Mouse (Mus musculus): ENCODE results near the gene Ermp1. TPM values are rescaled to one million over a fixed set of nuclear protein-coding genes. Genes with fewer than 3 reads are reported as not detected.

The Ermp1 gene
- polyA plus RNA-seq (2015; fragmentation: Nextera tagmentation; extraction: Ambion mirVana) = 9.4 and 10.0 TPM in 2 replicates

- peak within 1 kb of the TSS; percentile 74 for H3K4me2 ChIP-seq (ENCODE audit: low read depth, low read length)
These were observed at the start of gene Ermp1 for GRCm38 (mm10) chr19:29647651-29648549. Gene Ermp1 (minus strand): TSS chr19:29648415.

GRCm38 (mm10) chr19:29697245-29697874 lies 49.1 kb upstream of the Ermp1 start, which contains the start of gene Mlana:
Gene Mlana (plus strand): TSS chr19:29697824.
- H3K4me1 ChIP-seq (ENCODE audit: control insufficient read depth, low read depth, low read length) = no peaks in the 10 kb centered on the region
- H3K9ac ChIP-seq (ENCODE audit: low read depth, low read length) = no peak within 1 kb of the TSS
- H3K9me3 ChIP-seq (replicated peaks; ENCODE audit: control insufficient read depth, low read length) = no peaks in the 10 kb centered on the region
- H3K27ac ChIP-seq (ENCODE audit: low read length) = no peak within 1 kb of the TSS
- H3K36me3 ChIP-seq (ENCODE audit: control insufficient read depth, insufficient read depth) = no peaks in the 10 kb centered on the region
- H3K4me2 ChIP-seq (ENCODE audit: low read depth, low read length) = no peak within 1 kb of the TSS
- no peak for ATAC-seq (ENCODE audit: low read depth)
- H3K4me3 ChIP-seq (ENCODE audit: low read depth, low read length) = no peak within 1 kb of the TSS
- 51% methylated on average over 3 of the region's 3 CpGs for WGBS (ENCODE audit: insufficient replicate concordance)
- H3K27me3 ChIP-seq (ENCODE audit: control insufficient read depth, insufficient read depth, low read depth, low read length) = no peaks in the 10 kb centered on the region

More at GRCm38 (mm10) chr19:29647651-29648549, at the start of gene Ermp1:
- Histone ChIP-seq H3K9ac (ENCODE audit: low read depth, low read length) (peak within 1 kb of the TSS; percentile 97), H3K4me1 (ENCODE audit: control insufficient read depth, low read depth, low read length) (peaks cover 29% of the 10 kb centered on the region), H3K9me3 (replicated peaks; ENCODE audit: control insufficient read depth, low read length) (no peaks in the 10 kb centered on the region; the same call in 1 of the 2 replicates), H3K4me3 (ENCODE audit: low read depth, low read length) (peak within 1 kb of the TSS; percentile 96), H3K27ac (ENCODE audit: low read length) (peak within 1 kb of the TSS; percentile 89), H3K36me3 (ENCODE audit: control insufficient read depth, insufficient read depth) (peaks cover 10% of the 10 kb centered on the region), H3K27me3 (ENCODE audit: control insufficient read depth, insufficient read depth, low read depth, low read length) (no peaks in the 10 kb centered on the region)
- WGBS (ENCODE audit: insufficient replicate concordance) = under 1% methylated on average over 90 of the region's 90 CpGs
- peak; percentile 85 for ATAC-seq (ENCODE audit: low read depth)

- H3K4me1 ChIP-seq (ENCODE audit: control insufficient read depth, low read depth, low read length) = no peaks in the 10 kb centered on the region
These were observed 48.6 kb upstream of the Ermp1 start for GRCm38 (mm10) chr19:29696840-29697239.

GRCm38 (mm10) chr19:29696309-29696708 lies 48.1 kb upstream of the Ermp1 start:
- WGBS (ENCODE audit: insufficient replicate concordance) = 75% methylated on average over 4 of the region's 4 CpGs
- no peak overlapping the region for H3K27ac ChIP-seq (ENCODE audit: low read length)
- no peaks in the 10 kb centered on the region for H3K36me3 ChIP-seq (ENCODE audit: control insufficient read depth, insufficient read depth)
- H3K4me3 ChIP-seq (ENCODE audit: low read depth, low read length) = no peak overlapping the region
- H3K27me3 ChIP-seq (ENCODE audit: control insufficient read depth, insufficient read depth, low read depth, low read length) = no peaks in the 10 kb centered on the region
- H3K9ac ChIP-seq (ENCODE audit: low read depth, low read length) = no peak overlapping the region
- no peaks in the 10 kb centered on the region for H3K9me3 ChIP-seq (replicated peaks; ENCODE audit: control insufficient read depth, low read length)
- H3K4me2 ChIP-seq (ENCODE audit: low read depth, low read length) = no peak overlapping the region
- ATAC-seq (ENCODE audit: low read depth) = no peak
- H3K4me1 ChIP-seq (ENCODE audit: control insufficient read depth, low read depth, low read length) = no peaks in the 10 kb centered on the region

More at GRCm38 (mm10) chr19:29696840-29697239, 48.6 kb upstream of the Ermp1 start:
- no peak overlapping the region for H3K27ac ChIP-seq (ENCODE audit: low read length)
- no peaks in the 10 kb centered on the region for H3K27me3 ChIP-seq (ENCODE audit: control insufficient read depth, insufficient read depth, low read depth, low read length)
- no peak overlapping the region for H3K4me2 ChIP-seq (ENCODE audit: low read depth, low read length)
- H3K9me3 ChIP-seq (replicated peaks; ENCODE audit: control insufficient read depth, low read length) = no peaks in the 10 kb centered on the region
- H3K9ac ChIP-seq (ENCODE audit: low read depth, low read length) = no peak overlapping the region
- no peak for ATAC-seq (ENCODE audit: low read depth)
- H3K4me3 ChIP-seq (ENCODE audit: low read depth, low read length) = no peak overlapping the region
- no peaks in the 10 kb centered on the region for H3K36me3 ChIP-seq (ENCODE audit: control insufficient read depth, insufficient read depth)

- H3K36me3 ChIP-seq (ENCODE audit: control insufficient read depth, insufficient read depth) = no peaks in the 10 kb centered on the region
- H3K9me3 ChIP-seq (replicated peaks; ENCODE audit: control insufficient read depth, low read length) = no peaks in the 10 kb centered on the region
- no peaks in the 10 kb centered on the region for H3K27me3 ChIP-seq (ENCODE audit: control insufficient read depth, insufficient read depth, low read depth, low read length)
- no peaks in the 10 kb centered on the region for H3K4me1 ChIP-seq (ENCODE audit: control insufficient read depth, low read depth, low read length)
- H3K9ac ChIP-seq (ENCODE audit: low read depth, low read length) = no peak overlapping the region
- 79% methylated on average over 10 of the region's 10 CpGs for WGBS (ENCODE audit: insufficient replicate concordance)
- no peak overlapping the region for H3K4me3 ChIP-seq (ENCODE audit: low read depth, low read length)
- no peak overlapping the region for H3K4me2 ChIP-seq (ENCODE audit: low read depth, low read length)
- no peak for ATAC-seq (ENCODE audit: low read depth)
- no peak overlapping the region for H3K27ac ChIP-seq (ENCODE audit: low read length)
These were observed 46.9 kb upstream of the Ermp1 start for GRCm38 (mm10) chr19:29695071-29695470.

GRCm38 (mm10) chr19:29683844-29684540 lies 35.8 kb upstream of the Ermp1 start:
- no peaks in the 10 kb centered on the region for H3K9me3 ChIP-seq (replicated peaks; ENCODE audit: control insufficient read depth, low read length)
- no peak for ATAC-seq (ENCODE audit: low read depth)
- H3K4me2 ChIP-seq (ENCODE audit: low read depth, low read length) = no peak overlapping the region
- no peak overlapping the region for H3K27ac ChIP-seq (ENCODE audit: low read length)
- no peak overlapping the region for H3K9ac ChIP-seq (ENCODE audit: low read depth, low read length)
- no peaks in the 10 kb centered on the region for H3K27me3 ChIP-seq (ENCODE audit: control insufficient read depth, insufficient read depth, low read depth, low read length)
- no peaks in the 10 kb centered on the region for H3K4me1 ChIP-seq (ENCODE audit: control insufficient read depth, low read depth, low read length)
- no peaks in the 10 kb centered on the region for H3K36me3 ChIP-seq (ENCODE audit: control insufficient read depth, insufficient read depth)
- WGBS (ENCODE audit: insufficient replicate concordance) = 46% methylated on average over 16 of the region's 16 CpGs
- H3K4me3 ChIP-seq (ENCODE audit: low read depth, low read length) = no peak overlapping the region

GRCm38 (mm10) chr19:29680182-29681152 lies 32.3 kb upstream of the Ermp1 start:
- Histone ChIP-seq H3K9ac (ENCODE audit: low read depth, low read length) (no peak overlapping the region), H3K4me3 (ENCODE audit: low read depth, low read length) (no peak overlapping the region), H3K27me3 (ENCODE audit: control insufficient read depth, insufficient read depth, low read depth, low read length) (no peaks in the 10 kb centered on the region), H3K27ac (ENCODE audit: low read length) (no peak overlapping the region), H3K4me1 (ENCODE audit: control insufficient read depth, low read depth, low read length) (no peaks in the 10 kb centered on the region; the same call in 1 of the 2 replicates), H3K9me3 (replicated peaks; ENCODE audit: control insufficient read depth, low read length) (no peaks in the 10 kb centered on the region), H3K4me2 (ENCODE audit: low read depth, low read length) (no peak overlapping the region), H3K36me3 (ENCODE audit: control insufficient read depth, insufficient read depth) (no peaks in the 10 kb centered on the region)
- WGBS (ENCODE audit: insufficient replicate concordance) = 55% methylated on average over 13 of the region's 13 CpGs
- ATAC-seq (ENCODE audit: low read depth) = no peak

GRCm38 (mm10) chr19:29678181-29678778 lies 30.1 kb upstream of the Ermp1 start:
- H3K27ac ChIP-seq (ENCODE audit: low read length) = no peak overlapping the region
- no peaks in the 10 kb centered on the region for H3K9me3 ChIP-seq (replicated peaks; ENCODE audit: control insufficient read depth, low read length)
- ATAC-seq (ENCODE audit: low read depth) = no peak
- no peak overlapping the region for H3K9ac ChIP-seq (ENCODE audit: low read depth, low read length)
- H3K4me2 ChIP-seq (ENCODE audit: low read depth, low read length) = no peak overlapping the region
- no peaks in the 10 kb centered on the region for H3K27me3 ChIP-seq (ENCODE audit: control insufficient read depth, insufficient read depth, low read depth, low read length)
- WGBS (ENCODE audit: insufficient replicate concordance) = 67% methylated on average over 6 of the region's 6 CpGs
- H3K36me3 ChIP-seq (ENCODE audit: control insufficient read depth, insufficient read depth) = no peaks in the 10 kb centered on the region
- no peaks in the 10 kb centered on the region; the same call in 1 of the 2 replicates for H3K4me1 ChIP-seq (ENCODE audit: control insufficient read depth, low read depth, low read length)
- no peak overlapping the region for H3K4me3 ChIP-seq (ENCODE audit: low read depth, low read length)
